Mouse (Mus musculus): ENCODE measurements around the gene Brpf1. TPM values are rescaled to one million over a fixed set of nuclear protein-coding genes. Genes with fewer than 3 reads are reported as not detected.
A peak's percentile ranks its signal among the peaks of the same experiment; 100 is the strongest.
"Not testable (repeated sequence)": the region's sequence is repeated elsewhere in the genome, so short reads cannot be mapped to it uniquely, and the experiment has no call there.

The Brpf1 gene
- total RNA-seq, 4 experiments from 2014 or later: 13.2 to 16.0 (median 14.7) TPM

GRCm38 (mm10) chr6:113306322-113306985 is 483 bp upstream of the Brpf1 start:
- peak; percentile 99 for DNase-seq (ENCODE audit: low spot score)

DNA sequence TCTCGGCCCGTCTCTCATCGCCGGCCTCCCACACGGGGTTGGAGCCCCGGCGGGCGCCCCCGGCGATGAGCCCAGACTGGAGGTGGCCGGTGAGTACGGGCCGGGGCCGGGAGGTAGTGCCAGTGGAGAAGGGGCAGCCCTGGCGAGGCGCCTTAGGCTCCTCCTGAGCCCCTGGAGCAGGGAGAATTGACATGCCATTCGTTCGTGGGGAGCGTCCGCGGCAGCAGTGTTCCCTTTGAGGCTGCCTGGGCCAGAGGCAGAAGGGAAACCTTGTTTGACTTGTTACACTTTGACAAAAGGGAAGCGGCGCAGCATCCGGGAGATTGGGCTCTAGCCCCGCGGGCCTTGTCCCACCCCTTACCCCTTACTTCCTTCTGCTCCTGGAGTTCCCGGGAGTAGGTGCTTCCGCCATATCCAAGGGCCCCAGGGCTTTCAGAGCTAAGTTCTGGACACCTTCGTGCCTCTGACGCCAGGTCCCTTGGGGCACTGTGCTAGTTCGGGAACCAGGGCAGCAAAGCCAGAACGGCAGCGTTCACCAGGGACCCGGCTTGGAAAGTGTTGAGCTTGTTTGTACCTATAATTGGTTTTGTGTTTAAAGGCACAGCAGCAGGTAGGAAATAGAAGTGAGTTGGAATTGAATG is 664 bp downstream of the Brpf1 start:
- DNase-seq (ENCODE audit: low spot score): peak; percentile 40

DNA sequence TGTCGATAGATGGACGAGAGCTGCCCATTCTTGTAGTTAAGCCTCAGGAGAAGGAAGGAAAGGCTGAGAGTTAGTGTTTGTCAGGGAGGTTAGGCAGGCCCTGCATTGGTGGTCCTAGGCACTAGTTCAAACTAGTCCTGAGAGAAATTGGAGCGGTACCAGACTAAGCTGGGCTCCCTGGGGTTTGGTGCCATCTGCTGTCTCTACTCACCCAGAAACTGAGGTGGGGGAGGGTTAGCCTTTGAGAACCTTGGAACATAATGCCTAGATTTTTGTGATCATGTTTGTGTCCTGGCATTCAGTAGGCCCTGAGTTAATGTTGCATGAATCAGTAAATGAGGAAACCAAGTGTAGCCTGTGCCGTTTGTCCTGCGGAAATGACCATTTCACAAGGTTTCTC is 1.2 kb downstream of the Brpf1 start:
- no peak for DNase-seq (ENCODE audit: low spot score)

DNA sequence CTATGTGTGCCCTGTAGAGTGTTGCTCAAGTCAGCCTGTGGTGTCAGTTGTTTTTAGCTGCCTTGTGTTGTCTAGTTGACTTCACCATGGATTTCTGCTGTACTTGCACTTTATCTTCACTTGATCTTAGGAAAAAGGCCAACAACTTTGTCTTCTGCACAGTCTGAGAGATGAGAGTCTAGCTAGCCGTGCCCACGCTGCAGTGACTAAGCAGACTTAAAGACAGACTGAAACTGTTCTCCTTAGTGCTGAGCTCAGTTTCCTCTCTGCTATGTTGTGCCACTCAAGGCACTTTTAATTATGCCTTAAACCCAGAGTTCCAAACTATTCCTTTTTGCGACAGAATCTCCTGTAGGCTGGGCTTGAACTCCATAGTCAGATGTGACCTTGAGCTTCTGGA is 9.0 kb downstream of the Brpf1 start:
- DNase-seq (ENCODE audit: low spot score): no peak

DNA sequence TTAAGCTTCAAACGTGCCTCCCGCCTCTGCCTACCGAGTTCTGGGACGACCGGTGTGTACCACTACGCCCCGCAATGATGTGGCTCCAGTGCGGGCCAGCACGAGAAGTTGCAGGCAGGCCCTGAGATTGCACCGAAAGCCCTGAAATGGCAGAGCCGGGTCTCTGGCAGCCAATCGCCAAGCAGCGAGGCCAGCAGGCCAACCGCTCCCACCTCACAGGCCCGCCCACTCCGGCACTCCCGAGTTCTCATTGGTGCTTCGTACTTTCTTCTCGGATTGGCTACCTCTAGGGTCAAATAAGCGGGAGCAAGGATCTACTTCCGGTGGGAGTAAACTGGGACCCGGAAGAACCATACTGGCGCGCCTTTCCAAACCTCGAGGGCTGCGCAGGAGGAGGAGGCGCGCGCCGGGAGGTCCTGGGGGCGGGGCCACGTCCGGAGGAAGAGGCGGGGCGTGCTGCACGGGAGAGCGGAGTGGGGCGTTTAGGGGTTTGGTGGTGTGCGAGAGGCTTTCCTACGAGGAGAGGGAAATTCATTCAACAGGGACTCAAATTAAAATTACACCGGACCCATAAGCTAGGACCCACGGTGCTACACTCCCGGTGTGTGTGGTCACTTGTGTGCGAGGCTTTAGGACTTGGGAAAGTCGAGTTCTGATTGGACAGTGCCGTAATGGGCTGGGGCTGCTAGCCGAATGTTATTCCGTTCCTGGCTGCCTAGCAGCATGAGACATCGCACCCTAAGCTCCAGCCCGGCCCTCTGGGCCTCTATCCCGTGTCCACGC is 19.8 kb downstream of the Brpf1 start, which contains the start of gene Ogg1:
Ogg1 (plus strand) TSS at position 440 of the 783 bp plus-strand sequence.
- DNase-seq (ENCODE audit: low spot score): peak; percentile 99

- no peak for DNase-seq (ENCODE audit: low spot score)
These were observed 22.5 kb downstream of the Brpf1 start for GRCm38 (mm10) chr6:113329396-113329795.

GRCm38 (mm10) chr6:113330547-113330946 is 23.6 kb downstream of the Brpf1 start:
- DNase-seq (ENCODE audit: low spot score): no peak

DNA sequence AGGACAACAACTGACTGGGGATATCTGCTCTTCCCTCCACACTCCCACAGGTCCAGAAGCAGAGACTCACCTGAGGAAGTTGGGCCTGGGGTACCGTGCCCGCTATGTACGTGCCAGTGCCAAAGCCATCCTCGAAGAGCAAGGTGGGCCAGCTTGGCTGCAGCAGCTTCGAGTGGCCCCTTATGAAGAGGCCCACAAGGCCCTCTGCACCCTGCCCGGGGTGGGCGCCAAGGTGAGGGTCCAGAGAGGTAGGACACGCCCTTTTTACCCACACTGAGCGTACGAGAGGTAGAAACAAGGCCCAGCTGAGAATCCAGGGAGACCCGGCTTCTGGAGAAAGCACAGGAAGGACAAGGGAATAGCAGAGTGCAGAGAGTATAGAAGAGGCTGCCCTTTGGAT is 24.8 kb downstream of the Brpf1 start:
- DNase-seq (ENCODE audit: low spot score): no peak

DNA sequence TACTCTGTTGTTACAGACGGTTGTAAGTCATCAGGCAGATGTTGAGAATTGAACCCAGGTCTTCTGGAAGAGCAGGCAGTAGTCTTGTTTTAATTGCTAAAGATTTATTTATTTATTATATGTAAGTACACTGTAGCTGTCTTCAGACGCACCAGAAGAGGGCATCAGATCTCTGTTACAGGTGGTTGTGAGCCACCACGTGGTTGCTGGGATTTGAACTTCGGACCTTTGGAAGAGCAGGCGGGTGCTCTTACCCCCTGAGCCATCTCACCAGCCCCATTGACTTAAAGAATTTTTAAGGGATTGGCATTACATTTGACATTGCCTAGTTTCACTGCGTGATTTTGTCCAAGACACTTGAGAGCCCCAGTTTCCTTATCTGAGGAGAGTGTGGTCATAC is 25.8 kb downstream of the Brpf1 start:
- DNase-seq (ENCODE audit: low spot score): not testable (repeated sequence)

GRCm38 (mm10) chr6:113333137-113333950 is 26.4 kb downstream of the Brpf1 start:
- peak; percentile 52 for DNase-seq (ENCODE audit: low spot score)

GRCm38 (mm10) chr6:113334216-113334615 is 27.3 kb downstream of the Brpf1 start:
- no peak for DNase-seq (ENCODE audit: low spot score)

- DNase-seq (ENCODE audit: low spot score): peak; percentile 42
These were observed 30.1 kb downstream of the Brpf1 start for GRCm38 (mm10) chr6:113336852-113337620.

DNA sequence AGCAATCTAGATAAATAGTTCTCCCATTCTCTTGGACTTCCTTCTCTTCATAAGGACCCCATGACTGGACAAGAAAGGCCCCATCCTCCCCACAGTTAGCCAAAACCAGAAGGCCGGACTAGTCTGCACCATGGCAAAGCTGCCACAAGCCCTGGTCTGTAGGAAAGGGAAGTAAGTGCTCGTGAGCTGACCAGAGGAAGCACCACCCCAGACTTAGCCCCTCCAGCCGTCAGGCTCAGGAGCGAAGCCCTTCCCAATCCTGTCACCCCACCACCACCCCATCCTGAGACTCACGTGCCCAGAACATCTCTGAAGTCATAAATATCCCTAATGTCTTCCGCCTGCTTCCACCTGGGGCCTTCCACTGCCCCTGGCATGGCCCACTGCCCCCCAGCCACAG is 34.6 kb downstream of the Brpf1 start:
- DNase-seq (ENCODE audit: low spot score): peak; percentile 37

- no peak for DNase-seq (ENCODE audit: low spot score)
These were observed 35.4 kb downstream of the Brpf1 start for GRCm38 (mm10) chr6:113342297-113342696.

DNA sequence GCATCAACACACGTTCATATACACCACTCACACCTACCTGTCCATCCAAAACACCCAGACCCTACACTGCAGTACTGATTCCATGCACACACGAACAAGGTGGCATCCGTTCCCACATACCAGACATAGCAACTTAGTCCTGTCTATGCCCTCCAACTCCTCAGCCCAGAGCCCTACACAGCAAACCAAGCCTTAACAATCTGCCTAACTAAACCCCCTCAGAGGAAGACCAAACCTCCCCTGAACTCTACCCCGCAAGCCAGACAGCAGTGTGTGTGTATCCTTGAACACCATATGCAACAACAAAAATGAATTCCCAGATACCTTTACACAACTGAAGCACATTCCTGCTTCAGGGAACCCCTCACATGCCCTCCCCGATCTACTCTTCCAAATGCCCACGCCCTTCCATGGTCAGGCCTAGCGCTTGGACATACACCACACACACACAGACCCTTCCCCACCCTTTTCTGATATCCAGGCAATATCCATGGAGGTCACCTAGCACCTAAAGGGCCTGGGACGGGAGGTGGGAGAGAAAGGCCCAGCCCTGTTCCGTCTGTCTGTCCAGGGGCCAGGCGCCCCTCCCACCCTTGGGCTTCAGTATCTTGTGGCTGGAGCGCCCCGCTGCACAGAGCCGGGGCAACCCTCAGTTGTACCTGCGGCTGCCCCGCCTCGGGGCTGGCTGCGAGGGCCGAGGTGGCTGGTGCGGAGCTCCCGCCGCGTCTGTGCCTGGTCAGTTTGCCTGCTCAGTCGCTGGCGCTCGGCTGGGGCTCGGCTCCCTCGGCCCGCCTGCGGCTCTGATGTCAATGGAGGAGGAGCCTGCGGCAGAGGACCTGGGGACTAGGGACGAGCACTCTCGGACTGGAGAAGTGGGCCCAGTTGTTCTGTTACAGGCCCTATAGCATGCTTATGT is 36.5 kb downstream of the Brpf1 start, which contains the start of gene Camk1:
Camk1 (minus strand) TSS at position 808 of the 916 bp plus-strand sequence.
- peak; percentile 86 for DNase-seq (ENCODE audit: low spot score)

- DNase-seq (ENCODE audit: low spot score): peak; percentile 87
These were observed 37.4 kb downstream of the Brpf1 start for GRCm38 (mm10) chr6:113344321-113344720.

DNA sequence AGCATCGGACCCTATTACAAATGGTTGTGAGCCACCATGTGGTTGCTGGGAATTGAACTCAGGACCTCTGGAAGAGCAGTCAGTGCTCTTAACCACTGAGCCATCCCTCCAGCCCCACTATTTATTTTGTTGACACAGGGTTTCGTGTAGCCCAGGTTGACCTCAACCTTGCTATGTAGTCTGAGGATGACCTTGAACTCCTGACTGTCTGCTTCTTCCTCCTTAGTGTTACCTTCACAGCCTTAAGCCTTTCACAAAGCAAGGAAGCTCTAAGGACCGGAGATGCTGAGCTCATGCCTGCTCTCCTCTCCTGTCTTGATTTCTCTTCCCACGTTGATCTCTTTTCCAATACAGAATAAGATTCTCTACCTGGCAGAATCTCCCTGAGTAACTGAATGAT is 40.0 kb downstream of the Brpf1 start:
- DNase-seq (ENCODE audit: low spot score): no peak

DNA sequence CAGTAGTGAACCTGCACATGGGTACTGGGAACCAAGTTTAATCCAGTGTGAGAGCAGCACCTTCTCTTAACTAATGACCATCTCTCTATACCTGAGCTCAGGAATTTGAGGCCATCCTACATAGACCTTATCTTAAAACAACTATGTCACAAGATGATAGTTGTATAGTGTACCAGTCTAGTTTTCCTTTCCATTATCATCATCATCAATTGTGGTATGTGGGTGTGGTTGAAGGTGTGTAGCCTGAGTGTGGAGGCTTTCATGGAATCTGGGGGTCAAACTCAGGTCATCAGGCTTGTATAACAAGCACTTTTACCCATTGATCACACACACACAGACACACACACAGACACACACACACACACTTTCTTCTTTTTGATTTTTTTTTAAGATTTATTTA is 43.6 kb downstream of the Brpf1 start:
- DNase-seq (ENCODE audit: low spot score): no peak

DNA sequence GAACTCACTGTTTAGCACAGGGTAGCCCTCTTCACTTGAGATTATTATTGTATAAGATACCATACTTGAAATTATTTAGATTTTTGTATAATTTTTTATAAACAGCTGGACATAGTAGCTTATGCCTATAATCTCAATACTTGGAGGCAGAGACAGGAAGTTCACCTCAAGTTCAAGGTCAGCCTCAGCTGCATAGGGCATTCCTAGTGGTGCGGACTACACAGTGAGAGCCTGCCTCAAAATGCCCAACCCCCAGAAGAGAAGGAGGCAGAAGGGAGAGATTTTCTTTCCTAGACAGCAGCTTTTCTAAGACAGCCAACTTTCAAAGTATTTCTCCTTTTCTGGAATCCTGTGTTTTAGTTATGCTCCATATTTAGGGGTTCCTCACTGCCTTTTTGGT is 44.2 kb downstream of the Brpf1 start:
- DNase-seq (ENCODE audit: low spot score): no peak

DNA sequence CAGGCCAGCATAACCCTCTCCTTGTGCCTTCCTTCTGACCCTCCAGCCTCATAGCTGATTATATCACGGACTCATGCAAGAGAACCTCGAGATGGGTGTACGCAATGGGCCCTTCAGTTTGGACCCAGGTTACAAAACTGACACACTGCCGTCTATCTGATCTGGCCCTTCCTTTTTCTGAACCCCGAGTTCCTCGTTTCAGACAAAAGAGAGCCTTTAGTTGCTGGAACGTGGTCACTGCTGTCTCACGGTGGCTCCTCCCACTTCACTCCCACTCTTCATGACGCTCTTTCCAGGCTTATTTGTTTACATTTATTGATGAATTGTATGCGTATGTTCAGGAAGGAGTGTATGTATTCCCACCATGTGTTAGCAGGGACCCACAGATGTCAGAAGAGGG is 44.7 kb downstream of the Brpf1 start:
- no peak for DNase-seq (ENCODE audit: low spot score)

Data from heart, adult 8-10 months (tissue).